Mouse (Mus musculus): Measurements from ENCODE around the gene Fam83e.

DNA sequence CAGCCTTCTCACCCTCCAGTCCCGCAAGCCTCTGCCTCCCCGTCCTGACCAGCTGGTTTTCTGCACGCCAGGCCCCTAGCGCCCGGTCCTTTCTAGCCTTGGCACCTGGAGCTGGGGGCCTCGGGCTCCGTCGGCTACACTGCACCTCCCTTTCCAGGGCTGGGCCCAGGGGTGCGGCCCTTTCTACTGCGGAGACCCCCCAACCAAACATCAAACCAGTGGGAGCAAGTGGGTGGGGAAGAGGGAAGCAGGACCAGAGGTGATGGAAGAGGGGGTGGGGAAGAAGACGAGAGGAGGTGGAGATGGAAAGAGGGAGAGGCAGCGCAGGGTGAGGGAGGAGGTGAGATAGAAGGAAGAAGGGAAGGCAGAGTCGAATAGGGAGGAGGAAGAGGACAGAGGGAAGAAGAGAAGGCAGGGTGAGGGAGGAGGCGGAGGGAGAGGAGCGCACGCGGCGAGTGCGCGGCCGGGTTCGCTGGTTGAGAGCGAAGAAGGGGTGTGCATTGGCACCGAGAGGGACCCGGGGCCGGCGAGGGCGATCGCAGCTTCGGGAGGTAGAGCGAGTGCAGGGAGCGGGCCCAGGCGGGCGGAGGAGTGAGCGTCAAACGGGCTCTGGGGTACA, 21.4 kb upstream of the Fam83e start, which contains the start of gene Car11:
- TF ChIP-seq CTCF (IDR thresholded peaks at IDR 0.05; ENCODE audit: borderline replicate concordance, insufficient read depth, low read depth, low read length) (no peak), POLR2A (IDR thresholded peaks at IDR 0.05; ENCODE audit: borderline replicate concordance, insufficient read depth, low read length) (peak; percentile 42; the same call in 1 of the 2 replicates)
